Mouse (Mus musculus) heart, adult 2 months (tissue): ENCODE measurements around the gene Mgarp. TPM values are rescaled to one million over a fixed set of nuclear protein-coding genes. Genes with fewer than 3 reads are reported as not detected.
A peak's percentile ranks its signal among the peaks of the same experiment; 100 is the strongest.
"Not testable (repeated sequence)": the region's sequence is repeated elsewhere in the genome, so short reads cannot be mapped to it uniquely, and the experiment has no call there.

Experiments used
- DNase-seq, 2 experiments: peaks; one replicate each; pipeline ENCODE4 v3.0.0; 2021
- H3K27ac ChIP-seq: fragments of 200-600 bp; 2 replicates; pipeline ENCODE4 v1.8.1; 2022
- H3K27me3 ChIP-seq: fragments of 200-500 bp; 2 replicates; pipeline ENCODE4 v1.6.1; 2012; ENCODE audit warnings: mild to moderate bottlenecking, low read length, inconsistent platforms, mixed read lengths; ENCODE audit not compliant: control insufficient read depth, insufficient read depth
- H3K36me3 ChIP-seq: fragments of 200-500 bp; 2 replicates; pipeline ENCODE4 v1.6.1; 2012; ENCODE audit warnings: low read length, inconsistent platforms; ENCODE audit not compliant: control insufficient read depth, insufficient read depth
- H3K4me1 ChIP-seq: fragments of 200-500 bp; 2 replicates; pipeline ENCODE4 v1.6.1; 2011; ENCODE audit warnings: low read length; ENCODE audit not compliant: control insufficient read depth, insufficient read depth
- H3K4me3 ChIP-seq: fragments of 200-600 bp; 2 replicates; pipeline ENCODE4 v1.8.1; 2022
- H3K79me2 ChIP-seq: fragments of 200-500 bp; replicated peaks from 2 replicates; pipeline ENCODE4 v1.6.1; 2012; ENCODE audit warnings: mild to moderate bottlenecking, inconsistent platforms, low read length, moderate library complexity, mixed read lengths; ENCODE audit not compliant: control insufficient read depth, insufficient read depth
- H3K9ac ChIP-seq: fragments of 200-500 bp; 2 replicates; pipeline ENCODE4 v1.6.1; 2012; ENCODE audit warnings: low read depth, mild to moderate bottlenecking, control low read depth, inconsistent platforms, low read length, mixed read lengths
- CTCF ChIP-seq: fragments of 200-600 bp; IDR thresholded peaks from 2 replicates; pipeline ENCODE4 v1.8.1; 2022; ENCODE audit warnings: antibody characterized with exemption, mild to moderate bottlenecking, moderate library complexity
- EP300 ChIP-seq: fragments of 200-500 bp; IDR thresholded peaks from 2 replicates; pipeline ENCODE4 v1.6.1; 2011; ENCODE audit warnings: low read depth, low read length, control low read depth; ENCODE audit not compliant: insufficient read depth
- POLR2A ChIP-seq: fragments of 200-500 bp; IDR thresholded peaks from 2 replicates; pipeline ENCODE4 v1.6.1; 2011; ENCODE audit warnings: mild to moderate bottlenecking, low read depth, low read length, control low read depth; ENCODE audit not compliant: insufficient read depth
- WGBS: fragments of 180-500 bp; shearing (Covaris S2); methylation state at CpG from one replicate; pipeline ENCODE4 v1.1.7; 2018; 5-methylcytosine and 5-hydroxymethylcytosine counted together
- intact Hi-C: fragments of 180-260 bp; cut with DNase I; formaldehyde crosslinking; loops from one replicate; pipeline ENCODE4 v1.15.1; 2025
- polyA plus RNA-seq: library from polyadenylated mRNA; depleted of rRNA; stranded (reverse); fragments of >200 nt; gene quantifications from 2 replicates; pipeline ENCODE4 v1.2.3, GENCODE M21; 2012
- total RNA-seq, 2 experiments: library from RNA; stranded (reverse); gene quantifications; 2 replicates each; pipeline ENCODE4 v1.2.3; 2021

Gene Mgarp
- total and polyA plus RNA-seq, 3 experiments = 0.12 to 0.70 TPM; not detected in 1

GRCm38 (mm10) chr3:51350806-51351205 is 45.7 kb downstream of the Mgarp start:
- H3K4me1 ChIP-seq = no peaks in the 10 kb centered on the region; the same call in 1 of the 2 replicates
- H3K27ac ChIP-seq = no peak overlapping the region
- H3K9ac ChIP-seq = no peak overlapping the region
- no peak overlapping the region for H3K4me3 ChIP-seq
- TF ChIP-seq EP300 (no peak), POLR2A (no peak), CTCF (no peak)
- no peak for DNase-seq
- no peaks in the 10 kb centered on the region for H3K36me3 ChIP-seq
- intact Hi-C loops = loop anchor here (5.0 kb wide), 1 partner anchor 119 kb away; no protein-coding TSS in a partner anchor
- 43% methylated on average over 3 of the region's 3 CpGs for WGBS
- H3K27me3 ChIP-seq = no peaks in the 10 kb centered on the region
- H3K79me2 ChIP-seq = no peaks in the 10 kb centered on the region

- no peak overlapping the region for H3K27ac ChIP-seq
- no peaks in the 10 kb centered on the region for H3K36me3 ChIP-seq
- no peaks in the 10 kb centered on the region for H3K27me3 ChIP-seq
- H3K79me2 ChIP-seq = no peaks in the 10 kb centered on the region
- DNase-seq = no peak
- no peak overlapping the region for H3K4me3 ChIP-seq
- no peaks in the 10 kb centered on the region; the same call in 1 of the 2 replicates for H3K4me1 ChIP-seq
- TF ChIP-seq POLR2A (no peak), EP300 (no peak), CTCF (no peak)
- intact Hi-C loops = no loop called here
- WGBS = 45% methylated on average over 3 of the region's 3 CpGs
- H3K9ac ChIP-seq = no peak overlapping the region
These were observed 47.8 kb downstream of the Mgarp start for GRCm38 (mm10) chr3:51348646-51349238.

- peak; percentile 27; the same call in 1 of the 2 replicates for TF ChIP-seq CTCF
- H3K36me3 ChIP-seq, H3K27me3 ChIP-seq, intact Hi-C loops, H3K79me2 ChIP-seq, H3K9ac ChIP-seq, DNase-seq, H3K4me3 ChIP-seq, H3K4me1 ChIP-seq, H3K27ac ChIP-seq: not testable (repeated sequence)
- WGBS = 98% methylated on average over 2 of the region's 2 CpGs
These were observed 51.5 kb downstream of the Mgarp start for GRCm38 (mm10) chr3:51345017-51345416.

GRCm38 (mm10) chr3:51344182-51344581 is 52.4 kb downstream of the Mgarp start:
- H3K9ac ChIP-seq, H3K4me3 ChIP-seq, intact Hi-C loops, H3K36me3 ChIP-seq, H3K79me2 ChIP-seq, H3K27me3 ChIP-seq, H3K27ac ChIP-seq, H3K4me1 ChIP-seq, DNase-seq: not testable (repeated sequence)
- WGBS = 95% methylated on average over 6 of the region's 6 CpGs

GRCm38 (mm10) chr3:51343260-51343659 is 53.3 kb downstream of the Mgarp start:
- Histone ChIP-seq H3K27ac (no peak overlapping the region), H3K9ac (no peak overlapping the region), H3K4me1 (peaks cover 2% of the 10 kb centered on the region), H3K27me3 (no peaks in the 10 kb centered on the region), H3K4me3 (no peak overlapping the region), H3K79me2 (no peaks in the 10 kb centered on the region; the same call in 1 of the 2 replicates), H3K36me3 (no peaks in the 10 kb centered on the region)
- intact Hi-C loops = no loop called here
- 79% methylated on average over 4 of the region's 4 CpGs for WGBS
- DNase-seq = no peak
- no peak for TF ChIP-seq POLR2A
- no peak for TF ChIP-seq CTCF
- no peak for TF ChIP-seq EP300

GRCm38 (mm10) chr3:51342152-51342551 is 54.4 kb downstream of the Mgarp start:
- no peaks in the 10 kb centered on the region; the same call in 1 of the 2 replicates for H3K79me2 ChIP-seq
- H3K4me1 ChIP-seq = peaks cover 2% of the 10 kb centered on the region
- TF ChIP-seq EP300 = no peak
- TF ChIP-seq CTCF = no peak
- no peak for TF ChIP-seq POLR2A
- H3K9ac ChIP-seq = peak overlapping the region; percentile 76
- H3K27ac ChIP-seq = peak overlapping the region; percentile 96
- H3K36me3 ChIP-seq = no peaks in the 10 kb centered on the region; the same call in 1 of the 2 replicates
- peak overlapping the region; percentile 83 for H3K4me3 ChIP-seq
- H3K27me3 ChIP-seq = no peaks in the 10 kb centered on the region
- intact Hi-C loops = no loop called here
- WGBS = 10% methylated on average over 9 of the region's 9 CpGs
- DNase-seq = no peak
